Mouse (Mus musculus) heart, postnatal 14 days (tissue): ENCODE results near the gene Olfr545. TPM values are rescaled to one million over a fixed set of nuclear protein-coding genes. Genes with fewer than 3 reads are reported as not detected.

Source experiments
- DNase-seq, 2 experiments: peaks; one replicate each; pipeline ENCODE4 v3.0.0; 2021 to 2022
- intact Hi-C: fragments of 180-260 bp; cut with DNase I; formaldehyde crosslinking; loops from one replicate; pipeline ENCODE4 v1.15.1; 2025
- total RNA-seq, 2 experiments: library from RNA; stranded (reverse); gene quantifications; 2 replicates each; pipeline ENCODE4 v1.2.3; 2021

Olfr545 gene
- total RNA-seq, 2 experiments from 2014 or later = not detected

DNA sequence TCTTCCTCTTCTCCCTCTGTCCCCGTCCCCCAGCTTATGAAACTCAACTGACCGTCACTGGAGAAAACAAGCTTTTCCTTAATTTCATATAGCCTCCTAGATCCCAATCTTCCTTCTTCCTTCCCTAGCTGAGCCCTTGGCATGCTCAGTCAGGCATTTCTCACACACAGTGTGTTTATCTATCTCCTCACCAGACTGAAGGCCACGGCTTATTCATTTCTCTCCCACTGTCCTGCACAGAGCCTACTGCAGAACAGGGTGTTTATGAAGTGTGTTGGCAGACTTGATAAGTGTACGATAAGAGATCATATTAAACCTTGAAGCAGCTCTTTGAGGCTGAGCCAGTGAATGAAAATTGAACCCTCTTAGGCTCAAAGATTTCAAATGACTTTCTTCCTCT is 18.6 kb downstream of the Olfr545 start:
- DNase-seq = no peak
- intact Hi-C loops = no loop called here

GRCm38 (mm10) chr7:102479368-102480078 is 19.9 kb downstream of the Olfr545 start:
- intact Hi-C loops = no loop called here
- no peak for DNase-seq

DNA sequence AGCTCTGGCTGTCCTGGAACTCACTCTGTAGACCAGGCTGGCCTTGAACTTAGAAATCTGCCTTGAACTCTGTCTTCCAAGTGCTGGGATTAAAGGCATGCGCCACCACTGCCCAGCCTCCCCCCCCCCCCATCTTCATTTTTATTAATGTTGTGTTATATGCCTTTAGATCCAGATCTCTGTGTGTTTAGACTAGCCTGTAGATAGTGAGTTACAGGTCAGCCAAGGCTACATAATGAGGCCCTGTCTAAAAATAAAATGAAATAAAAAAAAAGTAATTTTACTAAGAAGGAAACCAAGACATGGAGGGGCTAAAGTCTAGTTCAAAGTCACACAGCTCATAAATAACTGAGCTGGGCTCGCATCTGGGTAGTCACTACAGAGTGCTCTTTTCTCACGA is 20.4 kb downstream of the Olfr545 start:
- intact Hi-C loops = no loop called here
- DNase-seq = no peak

DNA sequence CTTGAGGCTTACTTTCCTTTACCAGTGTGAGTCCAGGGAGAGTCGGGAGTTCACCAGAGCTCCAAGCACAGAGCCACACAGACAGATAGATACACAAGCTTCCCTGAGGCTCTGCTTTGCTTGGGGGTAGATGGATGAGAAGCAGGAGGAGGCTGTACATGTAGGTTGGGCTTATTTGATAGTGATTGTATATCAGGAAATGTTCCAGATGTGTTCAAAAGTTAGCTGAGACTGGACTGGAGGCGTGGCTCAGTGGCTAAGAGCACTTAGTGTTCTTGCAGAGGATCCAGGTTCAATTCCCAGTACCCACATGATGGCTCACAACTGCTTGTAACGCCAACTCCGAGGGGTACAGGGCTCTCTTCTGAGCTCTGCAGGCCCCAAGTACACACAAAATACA is 20.9 kb downstream of the Olfr545 start:
- intact Hi-C loops = no loop called here
- no peak for DNase-seq

DNA sequence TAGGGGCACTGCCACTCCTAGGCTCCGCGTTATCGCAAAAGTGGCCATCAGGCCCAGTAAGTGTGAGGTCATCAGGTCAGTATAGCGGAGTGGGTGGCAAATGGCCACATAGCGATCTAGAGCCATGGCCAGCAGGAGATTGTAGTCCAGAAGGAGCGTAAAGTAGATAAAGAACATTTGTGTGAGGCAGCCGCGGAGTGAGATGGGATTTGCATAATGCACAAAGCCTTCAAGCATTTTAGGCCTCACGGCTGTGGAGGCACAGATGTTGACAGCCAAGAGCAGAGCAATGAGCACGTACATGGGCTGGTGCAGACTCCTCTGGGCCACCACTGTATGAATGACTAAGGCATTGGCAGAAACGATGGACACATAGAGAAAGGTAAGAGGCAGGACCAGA is 22.0 kb downstream of the Olfr545 start:
- intact Hi-C loops = no loop called here
- DNase-seq = no peak

DNA sequence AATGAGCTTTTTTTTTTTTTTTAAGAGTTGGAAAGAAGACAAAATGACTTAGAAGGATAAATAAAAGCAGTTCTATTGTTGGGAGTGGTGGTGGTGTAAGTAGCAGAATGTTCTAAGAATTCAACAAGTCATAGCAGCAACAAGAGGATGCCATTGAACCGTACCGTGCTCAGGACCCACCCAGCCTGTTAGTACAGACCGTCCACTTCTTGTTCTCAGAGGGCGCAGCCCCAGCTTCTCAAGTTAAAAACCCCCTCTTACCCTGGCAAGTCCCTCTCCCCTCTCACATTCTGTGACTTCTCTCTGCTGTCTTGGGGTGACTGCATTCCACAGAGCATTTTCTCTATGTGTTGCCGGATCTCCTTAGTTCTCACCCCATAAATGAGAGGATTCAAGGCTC is 22.8 kb downstream of the Olfr545 start:
- no peak for DNase-seq
- intact Hi-C loops = no loop called here

GRCm38 (mm10) chr7:102472675-102473074 is 26.7 kb downstream of the Olfr545 start:
- no peak for DNase-seq
- intact Hi-C loops = no loop called here

- intact Hi-C loops = no loop called here
- no peak for DNase-seq
These were observed 31.8 kb downstream of the Olfr545 start for GRCm38 (mm10) chr7:102467566-102467965.

GRCm38 (mm10) chr7:102458618-102459380 is 40.6 kb downstream of the Olfr545 start:
- DNase-seq = no peak
- intact Hi-C loops = no loop called here

DNA sequence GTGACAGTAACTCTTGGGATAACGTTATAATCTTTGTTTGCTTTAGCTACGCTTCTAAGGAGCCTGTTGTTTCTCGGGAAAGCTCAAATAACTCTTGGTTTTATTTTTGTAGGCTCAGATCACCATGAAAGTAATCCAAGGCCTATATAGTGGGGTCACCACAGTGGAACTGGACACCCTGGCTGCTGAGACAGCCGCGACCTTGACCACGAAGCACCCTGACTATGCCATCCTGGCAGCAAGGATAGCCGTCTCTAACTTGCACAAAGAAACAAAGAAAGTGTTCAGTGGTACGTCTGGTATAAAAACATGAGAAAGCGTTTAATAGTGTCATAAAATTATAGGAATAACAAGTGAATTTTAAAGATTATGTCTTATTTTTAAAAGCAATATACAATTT is 52.9 kb downstream of the Olfr545 start:
- intact Hi-C loops = no loop called here
- DNase-seq = no peak

DNA sequence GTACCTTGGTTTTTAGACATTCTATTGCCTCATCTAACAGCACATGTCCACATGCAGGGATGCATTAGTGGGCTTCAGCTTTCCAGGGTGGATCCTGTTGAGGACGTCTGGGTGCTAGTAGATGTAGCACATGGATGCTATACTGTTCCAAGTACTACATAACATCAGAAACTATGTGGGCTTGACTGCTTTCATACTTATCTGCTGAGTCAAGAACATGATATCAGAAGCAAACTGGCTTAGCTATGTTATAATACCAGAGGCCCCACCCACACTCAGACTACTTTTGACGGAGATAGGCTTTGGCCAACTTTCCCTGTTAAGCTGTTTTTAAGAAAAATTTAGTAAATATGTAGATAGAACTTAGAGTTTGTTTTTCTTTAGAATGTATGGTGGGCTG is 55.1 kb downstream of the Olfr545 start:
- intact Hi-C loops = no loop called here

DNA sequence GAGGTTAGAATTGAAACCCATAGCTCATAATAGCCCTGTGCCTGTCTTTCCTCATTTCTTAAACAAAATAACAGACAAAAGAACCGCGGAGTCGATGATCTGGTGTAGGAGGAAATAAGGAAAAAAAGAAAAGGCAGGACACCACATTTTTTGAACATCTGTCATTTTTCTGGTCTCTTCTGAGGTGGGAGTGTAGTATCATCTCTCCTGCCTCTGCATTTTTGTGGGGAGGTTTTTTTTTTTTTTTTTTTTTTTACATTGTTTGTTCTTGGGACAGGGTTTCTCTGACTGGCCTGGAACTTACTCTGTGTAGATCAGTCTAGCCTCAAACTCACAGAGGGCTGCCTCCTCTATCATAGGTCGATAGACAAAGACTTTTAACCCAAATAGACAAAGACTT is 56.9 kb downstream of the Olfr545 start:
- no peak for DNase-seq
- intact Hi-C loops = no loop called here

More for the DNA sequence above, 55.1 kb downstream of the Olfr545 start:
- DNase-seq = no peak

- intact Hi-C loops = no loop called here
- DNase-seq = peak; percentile 89 to 95
These were observed 57.5 kb downstream of the Olfr545 start, which contains the start of gene Rrm1 for GRCm38 (mm10) chr7:102441657-102442391. Gene Rrm1 (plus strand): TSS chr7:102441695.

Other genes starting within 250 kb of the Olfr545 start
- 10 to 100 TPM; 30.8 to 31.9 TPM for gene Rhog, start 243.5 kb downstream of the Olfr545 start, total RNA-seq
- gene Stim1, start 231.8 kb downstream of the Olfr545 start, total RNA-seq = 10 to 100 TPM; 25.8 to 30.2 TPM
- gene Rrm1, start 57.9 kb downstream of the Olfr545 start, total RNA-seq = 10 to 100 TPM; 14.4 to 19.1 TPM
- gene Olfr543, start 17.9 kb downstream of the Olfr545 start, total RNA-seq = not detected
- gene Olfr544, start 11.3 kb downstream of the Olfr545 start, total RNA-seq = not detected
- not detected for gene Olfr547, start 35.2 kb upstream of the Olfr545 start, total RNA-seq
- gene Olfr548-ps1, start 41.3 kb upstream of the Olfr545 start, total RNA-seq = not detected
- gene Olfr549, start 50.3 kb upstream of the Olfr545 start, total RNA-seq = not detected
- gene Trim21, start 65.9 kb upstream of the Olfr545 start, total RNA-seq = 1 to 10 TPM; 6.1 to 7.7 TPM
- under 1 TPM; 0.17 to 0.37 TPM for gene Olfr550, start 71.9 kb upstream of the Olfr545 start, total RNA-seq
- gene Olfr551, start 92.3 kb upstream of the Olfr545 start, total RNA-seq = not detected
- gene Olfr552, start 98.2 kb upstream of the Olfr545 start, total RNA-seq = under 1 TPM; 0.07 to 0.27 TPM
- not detected for gene Olfr553, start 118.6 kb upstream of the Olfr545 start, total RNA-seq
- not detected for gene Olfr554, start 138.9 kb upstream of the Olfr545 start, total RNA-seq
- gene Olfr555, start 159.2 kb upstream of the Olfr545 start, total RNA-seq = not detected
- not detected for gene Olfr556, start 165.3 kb upstream of the Olfr545 start, total RNA-seq
- gene Trim68, start 187.8 kb upstream of the Olfr545 start, total RNA-seq = 1 to 10 TPM; 7.7 to 8.7 TPM
- gene Olfr557, start 196.3 kb upstream of the Olfr545 start, total RNA-seq = not detected
- 1 to 10 TPM; 4.8 to 5.1 TPM for gene Olfr558, start 202.6 kb upstream of the Olfr545 start, total RNA-seq
- gene Olfr33, start 219.5 kb upstream of the Olfr545 start, total RNA-seq = not detected
- gene Olfr559, start 227.9 kb upstream of the Olfr545 start, total RNA-seq = not detected